Mouse (Mus musculus): ENCODE data around the gene Vmn1r218.
"Not testable (repeated sequence)": the region's sequence is repeated elsewhere in the genome, so short reads cannot be mapped to it uniquely, and the experiment has no call there.

Gene Vmn1r218

DNA sequence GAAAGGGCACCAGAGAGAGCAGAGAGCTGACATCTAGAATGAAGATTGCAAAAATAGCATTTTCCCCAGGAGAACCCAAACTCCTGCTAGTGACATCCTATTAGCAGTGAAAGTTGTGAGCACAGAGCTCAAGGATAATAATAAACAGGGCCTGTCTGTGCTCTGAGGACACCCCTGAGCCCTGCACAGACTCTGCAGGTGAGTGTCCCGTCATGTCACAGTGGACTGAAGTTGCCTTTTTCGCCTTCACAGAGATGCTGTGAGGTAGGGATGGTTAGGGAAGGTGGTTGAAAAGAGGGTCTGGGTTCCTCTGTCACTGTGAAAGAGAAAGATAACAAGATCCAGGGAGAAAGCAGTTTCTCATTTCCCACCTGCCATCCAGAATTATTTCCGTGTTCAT is at the start of gene Vmn1r218:
TSS of gene Vmn1r218 (plus strand) at position 57 of the 400 bp plus-strand sequence.
- in situ Hi-C loops (cut with MboI; ENCODE audit: low sequenced_read_pairs), result no loop called here

GRCm38 (mm10) chr13:23094386-23094785 is 38.6 kb upstream of the Vmn1r218 start:
- in situ Hi-C loops (cut with MboI; ENCODE audit: low sequenced_read_pairs), result no loop called here

GRCm38 (mm10) chr13:23118126-23118525 is 14.8 kb upstream of the Vmn1r218 start, which contains the start of gene Vmn1r217:
Vmn1r217 (minus strand) TSS chr13:23118226.
- in situ Hi-C loops (cut with MboI; ENCODE audit: low sequenced_read_pairs), result not testable (repeated sequence)

- in situ Hi-C loops (cut with MboI; ENCODE audit: low sequenced_read_pairs), result no loop called here
Measured at GRCm38 (mm10) chr13:23120611-23121010, 12.3 kb upstream of the Vmn1r218 start.

- in situ Hi-C loops (cut with MboI; ENCODE audit: low sequenced_read_pairs), result no loop called here
Measured at GRCm38 (mm10) chr13:23133501-23133900, 546 bp downstream of the Vmn1r218 start.

DNA sequence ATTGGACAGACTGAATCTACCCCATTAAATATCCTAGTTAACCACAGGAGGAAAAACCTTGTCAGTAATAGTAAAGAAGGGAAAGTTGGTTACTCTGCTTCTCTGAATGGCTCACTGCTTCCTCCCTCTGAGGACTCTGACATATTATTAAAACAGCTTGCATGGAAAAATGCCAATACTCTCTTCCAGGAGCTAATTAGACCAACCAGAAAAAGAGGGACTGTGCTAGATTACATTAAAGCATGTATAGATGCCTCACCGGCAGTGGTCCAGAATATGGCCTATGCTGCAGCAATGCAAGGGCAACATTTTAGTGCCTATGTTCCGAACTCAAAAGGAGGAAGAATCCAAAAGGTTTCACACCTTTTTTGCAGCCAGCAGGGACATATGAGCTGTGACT is 5.9 kb downstream of the Vmn1r218 start:
- in situ Hi-C loops (cut with MboI; ENCODE audit: low sequenced_read_pairs), result no loop called here

DNA sequence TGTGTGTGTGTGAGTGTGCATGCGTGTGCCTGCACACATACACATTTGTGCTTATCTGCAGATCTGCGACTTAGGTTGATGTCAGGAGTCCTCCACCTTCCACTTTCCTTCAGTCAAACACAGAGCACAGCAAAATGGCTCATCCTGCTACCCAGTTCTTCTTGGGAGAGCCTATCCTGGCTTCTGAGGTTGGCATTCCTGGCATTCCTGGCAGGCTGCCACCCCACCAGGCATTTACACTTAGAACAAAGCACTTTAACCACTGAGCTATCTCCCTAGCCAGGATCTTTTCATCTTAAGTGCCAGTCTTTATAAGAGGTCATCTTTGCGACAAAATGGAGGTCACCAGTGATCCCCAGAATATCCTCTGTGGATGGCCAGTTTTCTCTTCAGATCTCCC is 24.9 kb downstream of the Vmn1r218 start:
- in situ Hi-C loops (cut with MboI; ENCODE audit: low sequenced_read_pairs), result no loop called here

- in situ Hi-C loops (cut with MboI; ENCODE audit: low sequenced_read_pairs), result no loop called here
Measured at GRCm38 (mm10) chr13:23159012-23159411, 26.1 kb downstream of the Vmn1r218 start, which contains the start of gene Vmn1r219. Vmn1r219 (plus strand) TSS chr13:23159312.

DNA sequence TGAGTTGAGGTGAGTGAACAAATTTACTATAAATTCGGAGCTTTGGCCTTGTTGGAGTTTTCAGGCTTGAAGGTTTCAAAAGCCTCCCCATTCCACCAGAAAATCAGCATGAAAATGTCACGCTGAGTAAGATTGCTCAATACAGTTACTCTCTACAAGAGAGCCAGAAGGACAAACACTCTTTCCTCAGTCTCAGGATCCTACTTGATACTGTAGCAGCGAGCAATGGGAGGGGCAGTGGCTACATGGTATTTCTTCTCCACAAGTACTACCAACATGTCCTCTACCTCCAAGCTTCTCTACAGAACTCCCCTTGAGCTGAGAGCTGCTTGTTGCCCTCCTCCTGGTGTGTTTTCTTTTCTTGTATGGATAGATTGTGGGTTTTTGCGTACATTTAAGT is 33.5 kb downstream of the Vmn1r218 start:
- in situ Hi-C loops (cut with MboI; ENCODE audit: low sequenced_read_pairs), result not testable (repeated sequence)

GRCm38 (mm10) chr13:23187875-23188274 is 54.9 kb downstream of the Vmn1r218 start, which contains the start of gene Vmn1r220:
Vmn1r220 (minus strand) TSS chr13:23187975.
- in situ Hi-C loops (cut with MboI; ENCODE audit: low sequenced_read_pairs), result no loop called here
